Mouse (Mus musculus) mouse embryonic stem cell (cell line): ENCODE measurements around the gene Gm20388.

Experiments
- in situ Hi-C, 2 experiments: fragments of 300-500 bp; cut with MboI; formaldehyde crosslinking; loops; 1 replicate in 1 of 2; 3 replicates in 1 of 2; pipeline ENCODE4 v1.14.3; 2019 to 2020; ENCODE audit warnings: low sequenced_read_pairs in 2 of 2, low pct_unique_long_range_greater_than_20kb in 1 of 2, mixed read lengths in 1 of 2; ENCODE audit not compliant: unreplicated experiment in 1 of 2

The Gm20388 gene

GRCm38 (mm10) chr8:124076416-124076815 lies 4165.8 kb downstream of the Gm20388 start:
- in situ Hi-C loops, result no loop called here

DNA sequence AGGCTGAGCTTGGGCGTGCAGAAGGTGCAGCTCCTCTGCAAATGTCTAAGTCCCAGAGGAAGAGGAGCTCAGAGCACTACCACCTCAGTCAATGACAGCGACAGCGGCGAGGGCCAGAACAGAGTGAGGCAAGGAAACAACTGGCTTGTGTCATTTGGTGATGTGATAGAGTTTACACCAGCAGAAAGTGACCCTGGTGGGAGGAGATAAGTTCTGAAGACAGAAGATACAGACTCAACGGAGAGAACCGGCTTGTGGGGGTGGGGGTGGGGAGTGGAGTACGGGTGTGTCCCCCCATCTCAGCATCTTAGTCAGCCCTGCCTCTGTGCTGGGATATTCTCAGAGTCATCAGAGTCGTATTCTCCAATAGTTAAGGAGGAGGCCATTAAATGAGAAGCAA lies 4166.7 kb downstream of the Gm20388 start:
- in situ Hi-C loops, result no loop called here

DNA sequence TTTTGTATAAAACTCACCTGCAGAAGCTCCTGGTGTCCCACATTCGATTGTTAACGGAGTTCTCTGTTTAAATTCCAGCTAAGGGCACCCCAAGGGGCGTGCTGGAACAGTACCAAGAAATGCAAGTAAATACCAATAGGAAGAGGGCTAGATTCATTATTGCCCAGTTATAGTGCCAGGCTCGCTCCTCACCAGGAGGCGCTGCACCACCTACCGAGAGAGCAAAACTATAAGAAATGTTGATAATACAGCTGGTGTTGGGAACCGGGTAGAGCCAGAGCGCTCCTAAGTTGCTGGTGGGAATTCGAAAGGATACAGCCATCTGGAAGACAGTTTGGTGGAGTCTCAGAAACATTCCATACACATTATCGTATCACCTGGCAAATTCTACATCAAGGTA lies 4167.4 kb downstream of the Gm20388 start:
- in situ Hi-C loops, result no loop called here

DNA sequence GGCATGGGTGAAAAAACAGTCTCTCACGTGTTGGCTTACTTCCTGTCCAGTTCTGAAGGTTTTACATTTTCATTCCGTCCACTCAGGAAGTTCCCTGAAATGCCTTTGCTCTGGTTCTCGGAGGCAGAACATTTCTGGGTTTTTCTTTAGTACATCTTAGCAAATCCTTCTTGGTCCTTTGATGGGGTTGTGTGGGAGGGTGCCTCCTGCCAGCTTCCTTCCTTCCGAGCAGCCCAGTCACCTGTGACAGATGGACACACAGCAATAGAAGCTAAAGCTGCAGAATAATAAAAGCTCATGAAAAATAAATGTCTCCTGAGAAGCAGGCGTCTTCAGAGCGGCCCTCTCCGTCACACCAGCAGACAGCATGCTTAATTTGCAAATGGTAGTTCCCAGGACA lies 4168.3 kb downstream of the Gm20388 start:
- in situ Hi-C loops, result no loop called here

- in situ Hi-C loops, result no loop called here
These were observed 4170.1 kb downstream of the Gm20388 start for GRCm38 (mm10) chr8:124080467-124081326.

GRCm38 (mm10) chr8:124082616-124083015 lies 4172.0 kb downstream of the Gm20388 start:
- in situ Hi-C loops, result no loop called here

- in situ Hi-C loops, result no loop called here
These were observed 4173.0 kb downstream of the Gm20388 start for GRCm38 (mm10) chr8:124083611-124084010.

- in situ Hi-C loops, result no loop called here
These were observed 4175.0 kb downstream of the Gm20388 start for GRCm38 (mm10) chr8:124085668-124086067.

DNA sequence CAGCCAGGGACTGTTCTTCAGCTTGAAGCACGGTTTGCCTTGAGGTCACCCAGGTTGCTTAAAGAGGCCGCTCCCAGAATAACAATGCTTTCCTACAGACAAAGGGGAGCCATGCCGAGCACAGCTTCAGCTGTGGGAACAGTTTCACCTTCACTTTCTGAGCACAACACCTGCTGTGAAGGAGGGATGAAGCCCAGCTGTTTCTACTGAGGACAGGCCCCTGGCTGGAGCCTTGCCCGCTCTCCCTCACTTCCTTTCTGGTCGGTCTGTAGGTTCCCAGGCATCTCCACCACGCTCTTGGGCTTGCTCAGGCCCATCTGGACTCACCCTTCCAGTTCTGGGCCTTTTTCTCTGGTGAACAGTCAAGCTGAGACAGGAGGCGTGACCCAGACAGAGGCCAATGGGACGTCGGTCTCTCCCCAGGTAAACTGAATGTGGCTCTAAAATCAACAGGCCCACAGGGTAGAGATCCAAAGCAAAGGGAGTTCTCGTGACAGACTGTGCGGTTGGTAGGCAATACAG lies 4177.5 kb downstream of the Gm20388 start:
- in situ Hi-C loops, result no loop called here

- in situ Hi-C loops, result no loop called here
These were observed 4178.4 kb downstream of the Gm20388 start for GRCm38 (mm10) chr8:124089016-124089415.

DNA sequence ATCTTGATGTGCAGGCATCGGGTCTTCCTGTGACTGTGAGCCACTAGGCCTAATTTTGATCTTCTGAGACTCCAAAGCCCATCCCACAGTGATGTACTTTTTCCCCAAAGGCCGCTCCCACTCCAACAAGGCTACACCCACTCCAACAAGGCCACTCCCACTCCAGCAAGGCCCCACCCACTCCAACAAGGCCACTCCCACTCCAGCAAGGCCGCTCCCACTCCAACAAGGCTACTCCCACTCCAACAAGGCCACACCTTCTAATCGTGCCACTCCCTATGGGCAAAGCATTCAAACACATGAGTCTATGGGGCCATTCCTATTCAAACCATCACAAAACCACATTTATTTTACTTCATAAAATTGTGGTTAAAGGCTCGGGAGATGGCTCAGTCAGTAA lies 4179.8 kb downstream of the Gm20388 start:
- in situ Hi-C loops, result no loop called here

- in situ Hi-C loops, result no loop called here
These were observed 4188.4 kb downstream of the Gm20388 start for GRCm38 (mm10) chr8:124098953-124099622.

GRCm38 (mm10) chr8:124099623-124099965 lies 4189.0 kb downstream of the Gm20388 start:
- in situ Hi-C loops, result no loop called here

GRCm38 (mm10) chr8:124105869-124106268 lies 4195.2 kb downstream of the Gm20388 start:
- in situ Hi-C loops, result no loop called here

- in situ Hi-C loops, result no loop called here
These were observed 4195.9 kb downstream of the Gm20388 start for GRCm38 (mm10) chr8:124106328-124107195.

DNA sequence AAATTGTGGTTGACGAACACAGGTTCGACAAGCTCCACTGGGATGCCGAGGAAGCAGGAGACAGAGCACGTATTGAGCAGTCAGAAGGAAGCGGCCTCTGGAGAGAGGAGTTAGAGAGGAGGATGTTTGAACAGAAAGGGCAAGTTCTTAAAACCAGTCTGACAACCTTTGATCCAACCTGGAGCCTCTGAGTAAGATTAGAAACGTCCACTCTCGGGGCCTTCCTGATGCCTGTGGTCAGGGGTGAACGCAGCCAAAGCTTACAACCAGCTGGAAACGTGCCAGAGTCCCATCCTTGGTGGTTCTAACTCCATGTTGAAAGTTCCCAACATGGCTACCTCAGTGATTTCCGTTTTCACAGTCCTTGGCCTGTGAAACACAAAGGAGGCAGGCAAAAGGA lies 4202.5 kb downstream of the Gm20388 start:
- in situ Hi-C loops, result no loop called here

GRCm38 (mm10) chr8:124125241-124125640 lies 4214.6 kb downstream of the Gm20388 start:
- in situ Hi-C loops, result no loop called here

GRCm38 (mm10) chr8:124137261-124137660 lies 4226.6 kb downstream of the Gm20388 start:
- in situ Hi-C loops, result no loop called here
